28 mouse cellular contexts compared by ENCODE assay signal in genomic region chr1:185585191-185585870, GRCm38 (mm10).
DNase-seq lines count a peak whose midpoint lies in the region; ATAC-seq and TF ChIP-seq lines count a peak whose summit lies in the region.
"Had no signal": no experiment of that assay in that cellular context is flagged by ENCODE, and none has a peak within 500 bp of the region (broad histone marks: within the 10 kb centered on the region; RNA-seq: fewer than 3 reads in every experiment).

No protein-coding gene starts in this region.

- no peak overlapping the region for H3K9ac ChIP-seq in lung, postnatal 0 days (replicated peaks; ENCODE audit: low read depth)
- no peak overlapping the region for H3K9ac ChIP-seq in ES-E14 (ENCODE audit: insufficient read depth, low read depth, low read length, poor library complexity, severe bottlenecking)
- H3K9ac ChIP-seq: embryonic facial prominence, embryonic 13.5 days; forebrain, embryonic 12.5 days; forebrain, embryonic 15.5 days; heart, embryonic 13.5 days; hindbrain, embryonic 12.5 days; hindbrain, embryonic 15.5 days had no signal

- H3K4me1 ChIP-seq in lung, postnatal 0 days (ENCODE audit: insufficient read depth, low read depth, low read length), result no peaks in the 10 kb centered on the region
- no peaks in the 10 kb centered on the region for H3K4me1 ChIP-seq in ES-E14 (ENCODE audit: control insufficient read depth in 2 of 2, insufficient read depth in 2 of 2, low read length in 2 of 2, poor library complexity in 1 of 2)
- H3K4me1 ChIP-seq: embryonic facial prominence, embryonic 10.5 days; embryonic facial prominence, embryonic 13.5 days; forebrain, embryonic 12.5 days; forebrain, embryonic 15.5 days; hindbrain, embryonic 12.5 days; hindbrain, embryonic 15.5 days had no signal

- no peak for TF ChIP-seq CTCF in lung, postnatal 0 days (IDR thresholded peaks at IDR 0.05)

- no peak for TF ChIP-seq EP300 in lung, postnatal 0 days (IDR thresholded peaks at IDR 0.05)

- WGBS in lung, postnatal 0 days, result 59% methylated on average over 6 of the region's 6 CpGs

- H3K9me3 ChIP-seq in lung, postnatal 0 days (ENCODE audit: low read length), result no peaks in the 10 kb centered on the region
- H3K9me3 ChIP-seq in ES-E14 (ENCODE audit: control insufficient read depth, insufficient read depth, low read depth, low read length), result no peaks in the 10 kb centered on the region
- H3K9me3 ChIP-seq: embryonic facial prominence, embryonic 13.5 days; forebrain, embryonic 15.5 days; heart, embryonic 13.5 days; hindbrain, embryonic 12.5 days; hindbrain, embryonic 15.5 days had no signal

- no peak overlapping the region for H3K27ac ChIP-seq in lung, postnatal 0 days (ENCODE audit: low read length)
- H3K27ac ChIP-seq in ES-E14 (ENCODE audit: insufficient read depth, low read depth, low read length, poor library complexity, severe bottlenecking), result no peak overlapping the region
- H3K27ac ChIP-seq: embryonic facial prominence, embryonic 10.5 days; forebrain, embryonic 12.5 days; forebrain, embryonic 15.5 days; heart, embryonic 13.5 days; hindbrain, embryonic 12.5 days; hindbrain, embryonic 15.5 days had no signal

- DNase-seq in heart, adult 11 months, result peak; percentile 21
- no peak for DNase-seq in heart, adult 8-10 months (ENCODE audit: low spot score)
- DNase-seq in lung, postnatal 0 days (ENCODE audit: low spot score), result peak; percentile 35
- DNase-seq in lung, postnatal 14 days, result no peak
- DNase-seq in ES-E14 (ENCODE audit: low read depth, low spot score) (peak; percentile 27), ZHBTc4 (ENCODE audit: low read depth, low spot score) (peak; percentile 81), MN1 (ENCODE audit: low spot score) (no peak)
- DNase-seq: adrenal gland, adult 2 months; adrenal gland, postnatal 25 days; B cell, adult 2 months; cerebellum, adult 11-12 months; cerebellum, adult 8-10 months; cerebellum, postnatal 10 days; cerebellum, postnatal 36 days; embryo, embryonic 11 days; gastrocnemius, postnatal 25 days; heart, postnatal 14 days; heart, postnatal 4 days had no signal

- H3K4me3 ChIP-seq in lung, postnatal 0 days (ENCODE audit: low read depth, low read length), result no peak overlapping the region
- H3K4me3 ChIP-seq in ES-E14 (ENCODE audit: insufficient read depth in 1 of 2, low read depth in 1 of 2, low read length in 2 of 2, poor library complexity in 1 of 2, severe bottlenecking in 1 of 2), result no peak overlapping the region
- H3K4me3 ChIP-seq: embryonic facial prominence, embryonic 10.5 days; embryonic facial prominence, embryonic 13.5 days; erythroblast, embryonic 14.5 days; forebrain, embryonic 12.5 days; forebrain, embryonic 15.5 days; heart, embryonic 13.5 days; hindbrain, embryonic 12.5 days; hindbrain, embryonic 15.5 days had no signal

- ATAC-seq in lung, postnatal 0 days, result no peak
- ATAC-seq: forebrain, embryonic 15.5 days; intestine, postnatal 0 days had no signal

- H3K36me3 ChIP-seq in lung, postnatal 0 days (ENCODE audit: insufficient read depth, low read length), result no peaks in the 10 kb centered on the region
- no peaks in the 10 kb centered on the region for H3K36me3 ChIP-seq in ES-E14 (ENCODE audit: control insufficient read depth, insufficient read depth, low read length, poor library complexity, severe bottlenecking)
- H3K36me3 ChIP-seq: embryonic facial prominence, embryonic 10.5 days; embryonic facial prominence, embryonic 13.5 days; forebrain, embryonic 12.5 days; forebrain, embryonic 15.5 days; heart, embryonic 13.5 days; hindbrain, embryonic 12.5 days; hindbrain, embryonic 15.5 days had no signal

- in situ Hi-C loops in ES-E14 (cut with MboI; ENCODE audit: low sequenced_read_pairs in 2 of 2, unreplicated experiment in 2 of 2), result no loop called here

- no peak overlapping the region for H3K4me2 ChIP-seq in lung, postnatal 0 days (replicated peaks; ENCODE audit: low read depth, low read length)
- H3K4me2 ChIP-seq: embryonic facial prominence, embryonic 13.5 days; forebrain, embryonic 12.5 days; forebrain, embryonic 15.5 days; heart, embryonic 13.5 days; hindbrain, embryonic 12.5 days; hindbrain, embryonic 15.5 days had no signal

- H3K27me3 ChIP-seq in lung, postnatal 0 days (replicated peaks; ENCODE audit: insufficient read depth, low read length), result no peaks in the 10 kb centered on the region
- H3K27me3 ChIP-seq: CH12.LX; embryonic facial prominence, embryonic 13.5 days; forebrain, embryonic 12.5 days; forebrain, embryonic 15.5 days; heart, embryonic 13.5 days; hindbrain, embryonic 12.5 days; hindbrain, embryonic 15.5 days had no signal

TF ChIP-seq in ES-E14, 5 proteins besides CTCF, POLR2A, EP300 and RAD21:
- TF ChIP-seq HCFC1 (IDR thresholded peaks at IDR 0.05; ENCODE audit: borderline replicate concordance, insufficient read depth, low read length) (no peak), ZNF384 (IDR thresholded peaks at IDR 0.05; ENCODE audit: low read depth, low read length) (no peak), MAFK (IDR thresholded peaks at IDR 0.05; ENCODE audit: insufficient read depth, low read depth, low read length) (no peak), CHD2 (IDR thresholded peaks at IDR 0.05; ENCODE audit: low read depth, low read length) (no peak), ZC3H11A (IDR thresholded peaks at IDR 0.05; ENCODE audit: borderline replicate concordance, low read depth, low read length) (no peak)

Comparison
In these comparisons a context has a peak if more than half of its experiments do, and no peak if none do; other contexts are left out.
1. DNase-seq: peak in heart, adult 11 months (single experiment), lung, postnatal 0 days (single experiment), ES-E14 (single experiment) and ZHBTc4 (single experiment); none in heart, adult 8-10 months (single experiment), lung, postnatal 14 days (single experiment) and MN1 (single experiment).